Mouse (Mus musculus) neural tube, embryonic 11.5 days (tissue): Measurements from ENCODE around the gene Jmjd6. TPM values are rescaled to one million over a fixed set of nuclear protein-coding genes. Genes with fewer than 3 reads are reported as not detected.

ENCODE experiments used
- polyA plus RNA-seq: library from polyadenylated mRNA; unstranded; fragments of >200 nt; fragmentation: Nextera tagmentation; extraction: Ambion mirVana; gene quantifications from 2 replicates; pipeline ENCODE4 v1.2.1, GENCODE M21; 2014

Gene Jmjd6
- polyA plus RNA-seq, 1 experiment from 2014 or later, result 88.4 TPM

Other genes with a start within 250 kb of the Jmjd6 start
- gene Rhbdf2, start 216.4 kb downstream of the Jmjd6 start, polyA plus RNA-seq, result 4.9 and 5.3 TPM in 2 replicates
- gene Prcd, start 189.9 kb downstream of the Jmjd6 start, polyA plus RNA-seq, result 0.37 and 0.53 TPM in 2 replicates
- gene Cygb, start 189.1 kb downstream of the Jmjd6 start, polyA plus RNA-seq, result 2.3 and 3.0 TPM in 2 replicates
- not detected in 2 replicates for gene St6galnac1, start 67.9 kb downstream of the Jmjd6 start, polyA plus RNA-seq
- 46.0 and 51.1 TPM in 2 replicates for gene Mxra7, start 15.4 kb downstream of the Jmjd6 start, polyA plus RNA-seq
- gene Mettl23, start 171 bp downstream of the Jmjd6 start, polyA plus RNA-seq, result 61.2 and 63.6 TPM in 2 replicates
- 33.2 and 41.1 TPM in 2 replicates for gene Mfsd11, start 9.0 kb upstream of the Jmjd6 start, polyA plus RNA-seq
- gene Srsf2, start 9.6 kb upstream of the Jmjd6 start, polyA plus RNA-seq, result 917 and 938 TPM in 2 replicates
- 7.5 and 8.4 TPM in 2 replicates for gene Mgat5b, start 75.4 kb upstream of the Jmjd6 start, polyA plus RNA-seq